Mouse (Mus musculus) spleen, adult 2 months (tissue): Measurements from ENCODE around the gene 1700123L14Rik. TPM values are rescaled to one million over a fixed set of nuclear protein-coding genes. Genes with fewer than 3 reads are reported as not detected.
A peak's percentile ranks its signal among the peaks of the same experiment; 100 is the strongest.

Source experiments
- DNase-seq, 2 experiments: peaks; one replicate each; pipeline versions ENCODE4 v3.0.0 to v3.0.0-alpha.2; 2012 to 2021; ENCODE audit warnings: low spot score in 2 of 2, low read depth in 1 of 2
- H3K27ac ChIP-seq: fragments of 200-500 bp; 2 replicates; pipeline ENCODE4 v1.5.1; 2012; ENCODE audit warnings: low read length, inconsistent platforms; ENCODE audit not compliant: insufficient read depth
- H3K27me3 ChIP-seq: fragments of 200-500 bp; 2 replicates; pipeline ENCODE4 v1.6.1; 2012; ENCODE audit warnings: mild to moderate bottlenecking, moderate library complexity, low read length, inconsistent platforms; ENCODE audit not compliant: control insufficient read depth, insufficient read depth
- H3K36me3 ChIP-seq: fragments of 200-500 bp; 2 replicates; pipeline ENCODE4 v1.6.1; 2012; ENCODE audit warnings: mild to moderate bottlenecking, low read length, inconsistent platforms; ENCODE audit not compliant: control insufficient read depth, insufficient read depth
- H3K4me1 ChIP-seq: fragments of 200-500 bp; 2 replicates; pipeline ENCODE4 v1.6.1; 2011; ENCODE audit warnings: inconsistent platforms; ENCODE audit not compliant: control insufficient read depth, insufficient read depth, insufficient read length
- H3K4me3 ChIP-seq: fragments of 200-500 bp; 2 replicates; pipeline ENCODE4 v1.5.1; 2011; ENCODE audit warnings: mild to moderate bottlenecking, inconsistent platforms; ENCODE audit not compliant: insufficient read depth, insufficient read length; ENCODE audit errors: extremely low read depth
- CTCF ChIP-seq: fragments of 200-500 bp; IDR thresholded peaks from 2 replicates; pipeline ENCODE4 v1.5.1; 2011; ENCODE audit warnings: mild to moderate bottlenecking, inconsistent platforms; ENCODE audit not compliant: insufficient read depth, insufficient read length, insufficient replicate concordance; ENCODE audit errors: extremely low read depth
- POLR2A ChIP-seq: fragments of 200-500 bp; IDR thresholded peaks from 2 replicates; pipeline ENCODE4 v1.6.1; 2011; ENCODE audit warnings: low read depth, low read length, inconsistent platforms
- WGBS: fragments of 180-500 bp; shearing (Covaris S2); methylation state at CpG from one replicate; pipeline ENCODE4 v1.1.7; 2018; 5-methylcytosine and 5-hydroxymethylcytosine counted together
- polyA plus RNA-seq: library from polyadenylated mRNA; depleted of rRNA; stranded (reverse); fragments of >200 nt; gene quantifications from 2 replicates; pipeline ENCODE4 v1.2.3, GENCODE M21; 2012; rRNA removed

Gene 1700123L14Rik
- polyA plus RNA-seq, 1 experiment, result not detected

DNA sequence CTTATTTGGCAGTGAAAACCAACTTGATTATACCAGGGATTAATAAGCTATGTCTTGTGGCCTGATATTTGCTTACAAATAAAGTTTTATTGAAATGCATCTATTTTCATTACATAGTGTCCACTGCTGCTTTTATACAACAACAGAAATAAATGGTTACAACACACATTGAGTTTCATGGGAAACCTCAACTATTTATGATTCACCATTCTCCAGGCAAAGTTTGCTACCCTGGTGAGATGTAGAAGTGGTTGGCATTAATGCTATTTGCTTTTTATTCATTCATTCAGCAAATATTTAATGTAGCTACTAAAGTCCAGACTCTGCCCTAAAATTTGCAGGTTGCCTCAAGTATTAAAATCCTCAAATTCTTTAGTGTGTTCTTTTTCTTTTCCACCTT is 988 bp upstream of the 1700123L14Rik start:
- H3K4me3 ChIP-seq, result no peak overlapping the region
- no peak overlapping the region for H3K27ac ChIP-seq
- H3K36me3 ChIP-seq, result no peaks in the 10 kb centered on the region
- no peaks in the 10 kb centered on the region for H3K27me3 ChIP-seq
- no peaks in the 10 kb centered on the region for H3K4me1 ChIP-seq
- TF ChIP-seq POLR2A, result no peak
- no peak for TF ChIP-seq CTCF
- DNase-seq, result no peak

DNA sequence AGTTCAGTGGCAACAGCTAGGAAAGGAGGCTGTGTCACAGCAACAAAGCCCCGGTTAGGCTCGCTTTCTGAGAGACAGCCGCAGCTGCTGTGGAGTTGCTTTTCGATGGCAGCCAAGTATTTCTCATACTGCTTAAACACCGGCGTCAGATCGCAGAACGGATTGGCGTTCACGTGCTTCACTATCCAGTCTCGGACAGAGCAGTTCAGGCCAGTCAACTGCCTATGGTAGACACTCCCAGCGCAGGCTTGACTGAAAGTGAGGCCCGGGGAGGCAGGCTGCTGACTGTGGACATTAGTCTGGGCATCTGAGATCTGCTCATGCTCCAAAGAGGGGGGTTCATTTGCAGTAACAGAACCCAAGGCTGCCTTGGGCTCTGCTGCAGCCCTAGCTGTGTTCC is 640 bp downstream of the 1700123L14Rik start:
- Histone ChIP-seq H3K4me3 (no peak overlapping the region), H3K36me3 (no peaks in the 10 kb centered on the region), H3K4me1 (no peaks in the 10 kb centered on the region), H3K27me3 (no peaks in the 10 kb centered on the region), H3K27ac (no peak overlapping the region)
- DNase-seq, result no peak
- no peak for TF ChIP-seq CTCF
- TF ChIP-seq POLR2A, result no peak
- 93% methylated on average over 13 of the region's 13 CpGs for WGBS

DNA sequence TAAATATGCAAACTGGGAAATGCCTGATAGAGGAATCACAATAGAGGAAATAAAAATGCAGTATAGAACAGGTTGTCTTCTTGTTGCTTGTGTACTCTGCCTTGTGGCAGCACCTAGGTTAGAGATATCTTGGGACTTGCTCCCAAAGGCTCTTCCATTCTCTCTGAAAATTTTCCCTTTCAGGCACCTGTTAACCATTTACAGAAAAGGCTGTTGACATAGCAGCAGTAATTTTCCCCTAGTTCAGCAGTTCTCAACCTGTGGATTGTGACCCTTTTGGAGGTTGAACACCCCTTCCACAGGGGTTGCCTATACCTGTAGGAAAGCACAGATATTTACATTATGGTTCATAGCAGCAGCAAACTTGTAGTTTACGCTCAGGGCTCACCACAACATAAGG is 22.7 kb downstream of the 1700123L14Rik start:
- no peak overlapping the region for H3K4me3 ChIP-seq
- no peak for TF ChIP-seq CTCF
- TF ChIP-seq POLR2A, result no peak
- H3K27ac ChIP-seq, result no peak overlapping the region
- DNase-seq, result no peak
- H3K27me3 ChIP-seq, result no peaks in the 10 kb centered on the region
- no peaks in the 10 kb centered on the region for H3K36me3 ChIP-seq
- 93% methylated on average over 1 of the region's 1 CpGs for WGBS
- H3K4me1 ChIP-seq, result no peaks in the 10 kb centered on the region

DNA sequence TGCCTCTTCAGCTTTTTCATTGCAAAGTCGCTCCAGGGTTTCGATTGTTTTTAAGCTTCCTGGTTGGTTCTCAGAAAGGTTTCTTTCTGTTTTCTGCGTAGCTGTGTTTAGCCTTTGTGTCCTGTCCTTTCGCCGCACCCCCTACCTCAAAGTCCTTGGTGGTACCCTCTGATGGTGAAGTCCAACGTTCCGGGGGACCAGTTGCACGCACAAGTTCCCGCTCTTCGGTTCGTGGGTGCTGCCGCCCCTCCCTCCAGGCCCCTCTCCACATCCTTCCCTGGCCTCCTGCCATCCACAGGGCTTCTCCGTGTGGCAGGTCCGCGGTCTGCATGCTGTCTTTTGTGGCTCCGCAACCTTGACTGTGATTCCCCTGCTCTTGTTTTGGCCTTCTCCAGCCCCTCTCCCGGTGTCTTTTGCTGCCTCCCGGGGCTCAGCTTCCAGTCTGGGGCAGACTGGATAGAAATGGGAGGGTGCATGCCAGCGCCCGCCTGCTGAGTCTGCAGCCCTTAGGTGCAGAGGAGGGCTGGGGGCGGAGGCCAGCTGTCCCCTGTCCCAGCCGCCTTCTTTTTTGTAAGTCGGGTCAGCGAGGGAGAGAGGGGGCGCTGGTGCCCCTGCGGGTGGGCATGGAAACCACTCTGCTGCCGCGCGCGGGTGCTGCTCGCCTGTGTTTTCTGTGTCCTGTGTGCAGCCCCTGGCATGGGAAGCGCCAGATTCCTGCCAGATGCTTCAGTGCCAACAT is 49.3 kb downstream of the 1700123L14Rik start:
- Histone ChIP-seq H3K27ac (no peak overlapping the region), H3K4me3 (peak overlapping the region; percentile 42), H3K36me3 (no peaks in the 10 kb centered on the region), H3K27me3 (no peaks in the 10 kb centered on the region), H3K4me1 (no peaks in the 10 kb centered on the region)
- 4% methylated on average over 32 of the region's 32 CpGs for WGBS
- no peak for TF ChIP-seq POLR2A
- no peak for TF ChIP-seq CTCF
- DNase-seq, result no peak

DNA sequence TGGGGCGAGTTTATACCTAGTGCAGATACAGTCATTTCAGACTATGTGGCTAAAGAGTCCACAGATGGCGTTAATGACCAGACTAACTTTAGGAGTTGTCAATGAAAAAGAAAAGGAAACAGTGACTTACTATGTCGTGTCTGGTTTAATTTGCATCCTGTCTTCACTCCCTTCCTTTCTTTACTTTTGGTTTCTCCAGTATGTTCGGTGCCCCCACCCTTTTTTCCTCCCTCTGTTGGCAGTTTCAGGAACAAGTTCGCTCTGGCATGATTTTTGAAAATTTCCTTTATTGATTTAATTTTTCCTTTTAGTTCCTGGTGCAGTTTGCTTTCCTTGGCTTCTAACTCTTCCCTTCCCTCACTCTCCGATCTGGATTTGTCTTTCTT is 49.9 kb downstream of the 1700123L14Rik start:
- Histone ChIP-seq H3K27me3 (no peaks in the 10 kb centered on the region), H3K4me3 (peak overlapping the region; percentile 42; the same call in 1 of the 2 replicates), H3K27ac (no peak overlapping the region), H3K4me1 (no peaks in the 10 kb centered on the region), H3K36me3 (no peaks in the 10 kb centered on the region)
- no peak for TF ChIP-seq POLR2A
- TF ChIP-seq CTCF, result no peak
- DNase-seq, result no peak
- WGBS, result 6% methylated on average over 6 of the region's 6 CpGs

Other genes with a start within 250 kb of the 1700123L14Rik start
- gene Fam19a1, start 53.1 kb downstream of the 1700123L14Rik start, polyA plus RNA-seq, result not detected in 2 replicates